Mouse (Mus musculus) layer of hippocampus, postnatal 25 days (tissue): ENCODE results near the gene B4galnt2. TPM values are rescaled to one million over a fixed set of nuclear protein-coding genes. Genes with fewer than 3 reads are reported as not detected.

Experiments
- DNase-seq, 2 experiments: peaks; one replicate each; pipeline ENCODE4 v3.0.0; 2022; ENCODE audit warnings: mixed read lengths in 2 of 2, low spot score in 1 of 2; ENCODE audit errors: extremely low spot score in 1 of 2
- microRNA-seq, 2 experiments: library from miRNA; unstranded; fragments of <30 nt; microRNA quantifications; one replicate each; pipeline ENCODE4 v1.2.0; 2021
- total RNA-seq, 2 experiments: library from RNA; stranded (reverse); gene quantifications; 2 replicates each; pipeline ENCODE4 v1.2.3; 2021

Gene B4galnt2
- total RNA-seq, 2 experiments from 2014 or later = not detected

DNA sequence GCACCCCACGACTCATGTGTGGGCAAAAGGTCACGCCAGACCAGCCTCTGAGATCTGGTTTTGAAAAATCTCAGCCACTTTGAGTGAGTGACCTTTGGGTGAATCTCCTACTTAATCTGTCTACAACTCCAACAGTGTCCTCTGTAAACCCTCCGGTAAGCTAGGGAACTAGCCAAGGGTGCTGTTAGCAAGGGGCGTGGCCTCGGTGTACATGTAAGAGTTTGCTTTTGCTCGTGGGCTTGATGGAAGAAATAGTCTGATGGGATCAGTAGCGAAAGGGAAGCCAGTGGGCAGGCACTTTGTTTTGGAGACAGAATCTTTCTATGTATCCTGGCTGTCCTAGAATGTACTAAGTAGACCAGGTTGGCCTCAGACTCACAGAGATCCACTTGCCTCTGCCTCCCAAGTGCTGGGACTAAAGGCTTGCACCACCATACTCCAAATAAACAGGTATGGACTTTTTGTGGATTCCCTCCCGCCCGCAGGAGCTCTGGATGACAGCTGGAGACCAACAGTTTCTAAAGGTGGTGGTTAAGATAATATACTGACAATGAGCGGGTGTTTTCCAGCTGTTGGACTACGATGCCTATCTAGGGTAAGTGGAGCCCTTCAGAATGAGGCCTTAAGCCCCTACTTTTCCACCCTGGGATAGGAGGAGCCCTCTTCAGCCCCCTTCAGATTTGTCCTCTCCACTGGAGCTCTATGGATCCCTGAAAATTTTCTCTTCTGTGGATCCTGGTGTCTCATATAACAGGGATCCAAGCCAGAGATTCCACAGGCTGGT is 86.3 kb downstream of the B4galnt2 start:
- no peak for DNase-seq

DNA sequence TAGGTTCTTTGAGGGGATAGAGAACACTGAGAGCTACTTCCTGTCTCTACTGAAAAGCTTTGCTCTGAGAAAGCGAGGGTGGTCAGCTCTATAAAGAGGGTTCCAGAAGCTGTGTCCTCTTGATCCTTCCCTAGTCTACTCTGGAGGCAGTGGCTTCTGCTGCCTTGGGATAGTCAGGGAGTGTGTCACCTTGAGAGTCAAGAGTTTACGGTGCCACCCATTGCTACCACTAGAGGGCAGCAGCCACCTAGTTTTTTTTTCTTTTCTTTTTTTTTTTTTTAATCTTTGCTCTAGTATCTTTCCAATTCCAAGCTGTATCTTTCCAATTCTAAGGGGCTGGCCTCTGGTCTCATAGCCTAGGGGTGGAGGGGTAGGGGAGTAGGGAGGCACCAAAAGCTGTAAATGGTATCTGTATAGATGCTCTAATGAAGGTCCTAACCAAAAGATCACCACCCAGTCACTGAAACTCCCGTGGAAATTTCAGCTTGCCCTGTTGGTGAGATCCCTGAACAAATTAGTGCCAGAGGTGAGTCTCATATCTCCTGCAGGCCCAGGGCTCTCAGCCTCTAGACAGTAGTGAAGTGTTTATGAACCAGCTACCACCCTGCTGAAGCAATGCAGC is 87.1 kb downstream of the B4galnt2 start:
- peak; percentile 43 to 76 for DNase-seq

DNA sequence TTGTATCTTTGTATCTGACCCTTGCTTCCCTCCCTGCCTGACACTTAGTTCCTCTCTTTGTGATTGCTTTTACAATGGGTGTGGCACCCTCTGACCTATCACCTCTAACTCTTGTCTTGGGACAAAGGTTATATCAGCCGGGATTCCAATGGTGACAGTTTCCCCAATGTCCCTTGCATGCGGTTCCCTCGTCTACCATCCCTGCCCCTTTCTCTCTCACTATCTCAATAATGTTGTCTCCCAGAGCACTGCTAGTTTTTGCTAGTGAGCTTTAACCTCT is 87.6 kb downstream of the B4galnt2 start:
- no peak for DNase-seq

DNA sequence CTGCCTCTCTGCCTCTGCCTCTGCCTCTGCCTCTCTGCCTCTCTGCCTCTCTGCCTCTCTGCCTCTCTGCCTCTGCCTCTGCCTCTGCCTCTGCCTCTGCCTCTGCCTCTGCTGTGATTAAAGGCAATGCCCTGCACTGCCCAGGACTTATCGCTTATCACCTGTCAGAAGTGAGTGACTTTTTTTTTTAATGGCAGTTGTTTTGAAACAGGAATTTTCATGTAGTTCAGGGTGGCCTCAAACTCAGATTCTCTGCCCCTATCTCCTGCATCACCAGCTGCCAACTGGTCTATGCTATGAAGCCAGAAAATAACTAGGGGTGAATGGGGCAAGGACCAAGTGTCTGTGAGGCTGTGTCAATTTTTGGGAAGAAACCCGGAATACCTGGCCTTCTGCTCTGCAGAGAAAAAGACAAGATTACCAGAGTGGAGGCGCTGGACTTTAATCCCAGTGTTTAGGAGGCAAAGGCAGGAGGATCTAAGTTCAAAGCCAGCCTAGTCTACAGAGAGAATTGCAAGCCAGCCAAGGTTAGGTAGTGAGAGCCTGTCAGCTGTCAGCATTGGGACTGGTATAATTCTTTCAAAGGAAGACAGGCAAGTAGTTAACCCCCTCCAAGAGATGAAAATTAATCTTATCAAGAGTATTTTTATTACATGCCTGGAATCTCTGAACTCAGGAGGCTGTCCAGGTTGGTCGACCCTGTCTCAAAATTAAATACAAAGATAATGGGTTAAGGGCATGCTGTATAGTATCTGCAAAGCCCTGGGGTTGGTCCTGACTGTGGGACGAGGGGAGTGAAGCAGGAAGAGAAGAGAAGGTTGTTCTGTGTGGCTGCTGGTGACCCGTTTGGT is 88.1 kb downstream of the B4galnt2 start:
- no peak for DNase-seq

DNA sequence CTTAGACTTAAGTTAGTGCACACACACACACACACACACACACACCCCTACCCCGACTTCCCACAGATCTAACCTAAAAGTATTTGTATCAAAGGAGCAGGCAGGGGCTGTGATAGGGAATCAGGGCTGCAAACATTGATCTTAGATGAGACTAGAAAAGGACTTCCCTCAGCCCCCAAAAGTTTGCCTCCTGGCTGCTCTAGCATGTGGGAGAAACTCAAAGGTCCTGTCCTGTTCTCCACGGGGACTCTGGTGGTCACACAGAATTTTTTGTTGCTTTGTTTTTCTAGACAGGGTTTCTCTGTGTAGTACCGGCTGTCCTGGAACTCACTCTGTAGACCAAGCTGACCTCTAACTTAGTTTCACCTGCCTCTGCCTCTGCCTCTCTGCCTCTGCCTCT is 89.1 kb downstream of the B4galnt2 start:
- no peak for DNase-seq

DNA sequence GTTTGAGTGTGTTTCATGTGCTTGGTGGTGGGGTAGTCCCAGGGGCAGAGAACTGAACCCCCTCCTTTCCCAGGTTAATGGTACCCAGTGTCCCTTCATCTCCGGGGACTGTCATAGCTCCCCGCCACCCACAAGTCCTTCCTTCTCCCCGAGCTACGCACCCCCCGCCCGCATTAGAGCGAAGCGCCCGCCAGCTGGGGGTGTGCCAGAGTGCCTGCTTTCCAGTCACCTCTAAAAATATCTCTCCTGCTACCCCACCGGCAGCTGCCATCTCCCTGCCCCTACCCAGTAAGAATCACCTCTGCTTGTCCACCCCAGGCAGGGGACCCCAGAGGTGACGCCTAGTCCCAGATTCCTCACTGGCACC is 89.8 kb downstream of the B4galnt2 start:
- DNase-seq = peak; percentile 39 to 58

DNA sequence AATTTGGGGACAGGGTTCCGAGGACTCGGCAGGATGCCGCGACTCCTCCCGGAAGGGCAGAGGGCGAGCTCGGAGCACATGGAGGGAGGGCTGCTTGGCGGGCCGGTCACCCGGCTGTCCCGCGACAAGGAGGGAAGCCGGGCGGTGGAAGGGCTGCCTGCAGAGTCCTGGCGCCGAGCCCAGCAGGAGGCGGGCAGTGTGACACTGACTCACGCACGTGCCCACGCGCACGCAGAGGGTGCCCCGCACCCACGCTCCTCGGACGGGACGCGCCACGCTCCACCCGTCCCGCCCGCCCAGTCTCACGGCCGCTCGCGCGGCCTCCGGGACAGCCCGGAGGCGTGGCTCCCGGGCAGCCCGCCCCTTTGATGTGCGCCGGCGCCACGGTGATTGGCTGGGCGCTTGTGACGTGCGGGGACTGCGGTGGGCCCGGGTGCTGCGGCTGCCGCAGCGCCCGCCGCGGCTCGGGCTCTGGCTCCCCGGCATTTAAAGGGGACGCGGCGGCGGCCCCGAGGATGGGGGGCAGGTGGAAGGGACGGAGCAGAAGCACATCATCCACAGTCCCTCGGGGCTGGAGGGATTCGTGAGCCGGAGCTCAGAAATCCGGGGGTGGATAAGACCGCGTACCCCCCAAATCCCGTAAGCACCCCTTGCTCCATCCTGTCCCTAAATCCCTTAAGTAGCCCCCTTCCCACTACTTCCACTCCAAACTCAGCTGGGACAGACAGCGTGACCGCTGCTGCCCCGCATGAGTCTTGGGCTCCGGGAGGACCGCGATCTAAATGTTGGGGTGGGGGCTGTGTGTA is 90.4 kb downstream of the B4galnt2 start, which contains the start of gene Phospho1:
TSS of gene Phospho1 (plus strand) at position 429 of the 806 bp plus-strand sequence.
- DNase-seq = peak; percentile 77 to 79

DNA sequence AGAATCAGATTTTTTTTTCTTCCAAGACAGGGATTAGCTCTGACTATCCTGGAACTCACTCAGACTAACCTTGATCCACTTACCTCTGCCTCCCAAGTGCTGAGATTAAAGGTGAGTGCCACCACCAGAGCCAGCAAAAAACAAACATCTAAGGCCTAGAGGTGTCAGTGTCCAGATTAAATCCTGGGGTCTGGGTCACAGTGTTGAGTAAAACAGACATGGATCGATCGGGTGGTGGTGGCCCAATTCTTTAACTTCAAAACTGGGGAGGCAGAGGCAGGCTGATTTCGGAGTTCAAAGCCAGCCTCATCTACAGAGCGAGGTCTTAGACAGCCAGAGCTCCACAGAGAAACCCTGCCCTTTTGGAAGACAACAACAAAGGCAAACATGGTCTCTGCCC is 92.3 kb downstream of the B4galnt2 start:
- no peak for DNase-seq

DNA sequence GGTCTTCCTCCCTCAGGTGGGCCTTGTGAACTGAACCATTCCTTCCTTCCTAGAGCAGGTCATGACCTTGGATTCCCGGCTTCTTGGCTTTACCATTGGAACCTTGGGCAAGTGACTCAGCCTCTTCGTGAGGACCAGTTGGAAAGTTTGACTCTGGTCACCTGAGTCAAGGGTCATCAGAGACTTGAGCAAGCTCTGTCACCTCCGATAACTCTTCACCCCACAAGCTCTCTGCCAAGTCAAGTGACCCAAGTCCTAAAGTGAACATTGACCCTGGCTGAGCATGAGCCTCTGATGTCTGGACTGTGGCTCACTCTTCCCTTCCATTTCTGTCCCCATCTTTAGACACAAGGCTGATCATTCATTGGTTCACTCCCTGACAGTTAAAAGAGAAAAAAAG is 93.2 kb downstream of the B4galnt2 start:
- DNase-seq = no peak

DNA sequence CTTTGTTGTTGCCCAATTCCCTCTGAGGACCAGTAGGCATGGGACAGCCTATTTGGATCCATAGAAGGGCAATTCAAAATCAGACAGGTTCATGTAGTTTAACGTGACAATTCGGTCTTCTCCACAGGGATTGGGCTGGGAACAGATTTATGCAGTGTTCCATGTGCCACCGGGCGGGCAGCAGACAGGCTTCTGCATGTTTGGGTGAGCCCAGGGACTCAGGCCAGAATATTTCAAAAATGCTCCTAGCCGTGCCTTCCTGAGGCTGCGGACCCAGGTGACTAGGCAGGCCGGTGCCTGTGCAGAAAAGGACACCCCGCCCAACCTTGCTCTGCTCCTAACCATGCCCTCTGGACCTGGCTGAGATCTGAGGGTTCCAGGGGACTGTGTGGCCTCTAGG is 95.6 kb downstream of the B4galnt2 start:
- no peak for DNase-seq

Small RNA genes lying within 50 kb of the gene (microRNA-seq; reads per million reads assigned to microRNA genes)
- 0 reads per million in 2 experiments for gene Mir3063

Other genes with a start within 250 kb of the B4galnt2 start
- gene Phb, start 247.9 kb downstream of the B4galnt2 start, total RNA-seq = 100 to 1,000 TPM in 1 of 2 experiments, 10 to 100 TPM in 1; 94.5 to 106 TPM
- 10 to 100 TPM; 43.8 to 51.8 TPM for gene Zfp652, start 202.2 kb downstream of the B4galnt2 start, total RNA-seq
- 1 to 10 TPM in 1 of 2 experiments, under 1 TPM in 1; 0.69 to 2.0 TPM for gene B130006D01Rik, start 191.3 kb downstream of the B4galnt2 start, total RNA-seq
- gene Phospho1, start 90.4 kb downstream of the B4galnt2 start, total RNA-seq = 10 to 100 TPM; 55.6 to 64.3 TPM
- 1 to 10 TPM; 3.3 to 3.8 TPM for gene Gngt2, start 77.7 kb downstream of the B4galnt2 start, total RNA-seq
- gene Abi3, start 72.4 kb downstream of the B4galnt2 start, total RNA-seq = 1 to 10 TPM; 5.4 to 8.1 TPM
- under 1 TPM in 1 of 2 experiments, not detected in 1; 0.12 TPM for gene Igf2bp1, start 91.0 kb upstream of the B4galnt2 start, total RNA-seq
- not detected for gene Gip, start 109.7 kb upstream of the B4galnt2 start, total RNA-seq
- gene Snf8, start 120.0 kb upstream of the B4galnt2 start, total RNA-seq = 100 to 1,000 TPM in 1 of 2 experiments, 10 to 100 TPM in 1; 99.8 to 103 TPM
- 10 to 100 TPM; 51.6 to 58.2 TPM for gene Ube2z, start 150.5 kb upstream of the B4galnt2 start, total RNA-seq
- 100 to 1,000 TPM; 430 to 475 TPM for gene Atp5g1, start 160.8 kb upstream of the B4galnt2 start, total RNA-seq
- not detected for gene Calcoco2, start 197.1 kb upstream of the B4galnt2 start, total RNA-seq
- gene Ttll6, start 218.9 kb upstream of the B4galnt2 start, total RNA-seq = under 1 TPM; 0.12 to 0.40 TPM